ENCODE assay signal across 19 mouse cellular contexts in the genomic region with DNA sequence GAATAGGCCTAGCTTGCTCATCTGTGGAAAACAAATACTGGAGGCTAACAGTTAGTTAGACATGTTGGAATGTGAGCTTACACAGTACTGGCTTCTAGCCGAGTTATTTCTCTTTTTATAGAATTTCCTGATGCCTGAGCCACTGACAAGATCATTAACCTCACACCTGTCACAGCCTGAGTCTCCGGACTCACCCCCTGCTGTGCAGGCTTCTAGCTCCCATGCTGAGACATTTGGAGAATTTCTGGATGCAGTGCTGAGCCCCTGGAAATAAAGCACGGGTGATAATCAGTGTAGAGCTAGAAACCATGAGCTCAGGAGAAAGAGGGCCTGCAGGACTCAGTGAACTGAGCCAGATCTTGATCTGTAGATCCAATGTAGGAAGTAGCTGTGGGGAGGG. TPM values are rescaled to one million over a fixed set of nuclear protein-coding genes. Genes with fewer than 3 reads are reported as not detected.
A peak's percentile ranks its signal among the peaks of the same experiment; 100 is the strongest.
DNase-seq lines count a peak whose midpoint lies in the region; ATAC-seq and TF ChIP-seq lines count a peak whose summit lies in the region.
"Had no signal": no experiment of that assay in that cellular context is flagged by ENCODE, and none has a peak within 500 bp of the region (broad histone marks: within the 10 kb centered on the region; RNA-seq: fewer than 3 reads in every experiment).

No protein-coding gene starts in this region.

- H3K27me3 ChIP-seq in embryonic facial prominence, embryonic 14.5 days (replicated peaks; ENCODE audit: control insufficient read depth, insufficient read depth, low read length): no peaks in the 10 kb centered on the region
- H3K27me3 ChIP-seq in embryonic facial prominence, embryonic 10.5 days (replicated peaks; ENCODE audit: low read depth, poor library complexity, severe bottlenecking): no peaks in the 10 kb centered on the region
- no peaks in the 10 kb centered on the region for H3K27me3 ChIP-seq in kidney, embryonic 16.5 days (ENCODE audit: insufficient read depth, low read length)
- H3K27me3 ChIP-seq in limb, embryonic 15.5 days: 0 out of 2 replicates have a peak, but pooled peaks cover 8% of the 10 kb centered on the region
- no peaks in the 10 kb centered on the region for H3K27me3 ChIP-seq in stomach, postnatal 0 days (ENCODE audit: control insufficient read depth, insufficient read depth, low read length)
- H3K27me3 ChIP-seq in forebrain, embryonic 14.5 days (replicated peaks; ENCODE audit: control insufficient read depth, insufficient read depth, low read length): no peaks in the 10 kb centered on the region
- H3K27me3 ChIP-seq: hindbrain, embryonic 15.5 days; midbrain, embryonic 15.5 days; neural tube, embryonic 13.5 days; stomach, embryonic 15.5 days had no signal

- TF ChIP-seq CTCF in stomach, postnatal 0 days (IDR thresholded peaks at IDR 0.05; ENCODE audit: low read depth): no peak

- WGBS in embryonic facial prominence, embryonic 14.5 days: 22% methylated on average over 3 of the region's 3 CpGs
- 30% methylated on average over 3 of the region's 3 CpGs for WGBS in embryonic facial prominence, embryonic 10.5 days
- WGBS in kidney, embryonic 16.5 days: 18% methylated on average over 3 of the region's 3 CpGs
- 11% methylated on average over 3 of the region's 3 CpGs for WGBS in limb, embryonic 15.5 days
- WGBS in stomach, postnatal 0 days: 15% methylated on average over 3 of the region's 3 CpGs
- WGBS in forebrain, embryonic 14.5 days: 12% methylated on average over 3 of the region's 3 CpGs

- DNase-seq in embryonic facial prominence, embryonic 14.5 days (ENCODE audit: low spot score): peak; percentile 75
- DNase-seq in embryonic facial prominence, embryonic 10.5 days (ENCODE audit: low spot score): no peak
- DNase-seq in kidney, adult 11 months: peak; percentile 7
- peak; percentile 11 for DNase-seq in ES-CJ7 (ENCODE audit: low read depth, low spot score)
- no peak for DNase-seq in stomach, postnatal 0 days (ENCODE audit: low spot score)
- no peak for DNase-seq in forebrain, embryonic 14.5 days (ENCODE audit: low spot score)
- DNase-seq: cerebellum, adult 11 months; lung, adult 18-20 months; thymus, postnatal 14 days had no signal

- no peak overlapping the region for H3K9ac ChIP-seq in embryonic facial prominence, embryonic 14.5 days (ENCODE audit: low read depth, low read length)
- no peak overlapping the region for H3K9ac ChIP-seq in kidney, embryonic 16.5 days (replicated peaks; ENCODE audit: low read length)
- no peak overlapping the region for H3K9ac ChIP-seq in limb, embryonic 15.5 days
- no peak overlapping the region for H3K9ac ChIP-seq in stomach, postnatal 0 days (ENCODE audit: low read length)
- no peak overlapping the region for H3K9ac ChIP-seq in forebrain, embryonic 14.5 days (ENCODE audit: low read length)
- H3K9ac ChIP-seq: hindbrain, embryonic 15.5 days; midbrain, embryonic 15.5 days; neural tube, embryonic 13.5 days; stomach, embryonic 15.5 days had no signal

- H3K9me3 ChIP-seq in embryonic facial prominence, embryonic 14.5 days (ENCODE audit: control insufficient read depth, low read length): no peaks in the 10 kb centered on the region
- no peaks in the 10 kb centered on the region for H3K9me3 ChIP-seq in embryonic facial prominence, embryonic 10.5 days
- no peaks in the 10 kb centered on the region for H3K9me3 ChIP-seq in kidney, embryonic 16.5 days (ENCODE audit: low read length)
- H3K9me3 ChIP-seq in limb, embryonic 15.5 days: no peaks in the 10 kb centered on the region
- H3K9me3 ChIP-seq in stomach, postnatal 0 days (ENCODE audit: control insufficient read depth, low read length): no peaks in the 10 kb centered on the region
- no peaks in the 10 kb centered on the region for H3K9me3 ChIP-seq in forebrain, embryonic 14.5 days (replicated peaks; ENCODE audit: control insufficient read depth, low read length)
- H3K9me3 ChIP-seq: G1E; hindbrain, embryonic 15.5 days; midbrain, embryonic 15.5 days; neural tube, embryonic 13.5 days; stomach, embryonic 15.5 days had no signal

- ATAC-seq in embryonic facial prominence, embryonic 14.5 days (ENCODE audit: low read depth): peak; percentile 67
- ATAC-seq in kidney, embryonic 16.5 days (ENCODE audit: low FRiP score, low TSS enrichment): no peak
- peak; percentile 55; the same call in 1 of the 2 replicates for ATAC-seq in limb, embryonic 15.5 days (ENCODE audit: insufficient number of reproducible peaks, low FRiP score, low TSS enrichment, low read depth)
- ATAC-seq in stomach, postnatal 0 days (ENCODE audit: low FRiP score, low TSS enrichment): no peak
- no peak for ATAC-seq in forebrain, embryonic 14.5 days
- ATAC-seq: midbrain, embryonic 15.5 days had no signal

- no peak overlapping the region for H3K27ac ChIP-seq in embryonic facial prominence, embryonic 14.5 days (replicated peaks; ENCODE audit: low read depth, low read length)
- H3K27ac ChIP-seq in embryonic facial prominence, embryonic 10.5 days (replicated peaks): no peak overlapping the region
- H3K27ac ChIP-seq in kidney, embryonic 16.5 days (ENCODE audit: low read length): no peak overlapping the region
- H3K27ac ChIP-seq in limb, embryonic 15.5 days: no peak overlapping the region
- H3K27ac ChIP-seq in stomach, postnatal 0 days (replicated peaks): no peak overlapping the region
- no peak overlapping the region for H3K27ac ChIP-seq in forebrain, embryonic 14.5 days (ENCODE audit: low read depth, low read length)
- H3K27ac ChIP-seq: hindbrain, embryonic 15.5 days; macrophage; midbrain, embryonic 15.5 days; neural tube, embryonic 13.5 days; stomach, embryonic 15.5 days had no signal

- no peak for TF ChIP-seq EP300 in stomach, postnatal 0 days (optimal IDR thresholded peaks at IDR 0.05)

- no peaks in the 10 kb centered on the region for H3K4me1 ChIP-seq in embryonic facial prominence, embryonic 14.5 days (ENCODE audit: control insufficient read depth, insufficient read depth, low read length)
- no peaks in the 10 kb centered on the region for H3K4me1 ChIP-seq in embryonic facial prominence, embryonic 10.5 days
- 0 out of 2 replicates have a peak, but pooled peaks cover 2% of the 10 kb centered on the region for H3K4me1 ChIP-seq in kidney, embryonic 16.5 days (ENCODE audit: insufficient read depth, low read length)
- H3K4me1 ChIP-seq in limb, embryonic 15.5 days: 0 out of 2 replicates have a peak, but pooled peaks cover 3% of the 10 kb centered on the region
- H3K4me1 ChIP-seq in stomach, postnatal 0 days (replicated peaks; ENCODE audit: control insufficient read depth, insufficient read depth): no peaks in the 10 kb centered on the region
- H3K4me1 ChIP-seq in forebrain, embryonic 14.5 days (ENCODE audit: control insufficient read depth, insufficient read depth, low read length): no peaks in the 10 kb centered on the region
- H3K4me1 ChIP-seq: hindbrain, embryonic 15.5 days; midbrain, embryonic 15.5 days; neural tube, embryonic 13.5 days; stomach, embryonic 15.5 days had no signal

- no peak overlapping the region for H3K4me3 ChIP-seq in embryonic facial prominence, embryonic 14.5 days (ENCODE audit: low read depth, low read length)
- H3K4me3 ChIP-seq in embryonic facial prominence, embryonic 10.5 days: no peak overlapping the region
- no peak overlapping the region for H3K4me3 ChIP-seq in kidney, embryonic 16.5 days (ENCODE audit: low read length)
- H3K4me3 ChIP-seq in limb, embryonic 15.5 days: no peak overlapping the region
- no peak overlapping the region for H3K4me3 ChIP-seq in stomach, postnatal 0 days (ENCODE audit: low read depth, low read length)
- H3K4me3 ChIP-seq in forebrain, embryonic 14.5 days (ENCODE audit: low read depth, low read length): no peak overlapping the region
- H3K4me3 ChIP-seq: erythroblast, embryonic 14.5 days; hindbrain, embryonic 15.5 days; midbrain, embryonic 15.5 days; neural tube, embryonic 13.5 days; stomach, embryonic 15.5 days had no signal

- H3K4me2 ChIP-seq in embryonic facial prominence, embryonic 14.5 days (ENCODE audit: low read depth, low read length): no peak overlapping the region
- H3K4me2 ChIP-seq in kidney, embryonic 16.5 days (replicated peaks; ENCODE audit: low read depth, low read length): no peak overlapping the region
- no peak overlapping the region for H3K4me2 ChIP-seq in limb, embryonic 15.5 days
- H3K4me2 ChIP-seq in stomach, postnatal 0 days (replicated peaks; ENCODE audit: low read depth): no peak overlapping the region
- H3K4me2 ChIP-seq in forebrain, embryonic 14.5 days (ENCODE audit: low read length): no peak overlapping the region
- H3K4me2 ChIP-seq: hindbrain, embryonic 15.5 days; midbrain, embryonic 15.5 days; neural tube, embryonic 13.5 days; stomach, embryonic 15.5 days had no signal

- no peaks in the 10 kb centered on the region for H3K36me3 ChIP-seq in embryonic facial prominence, embryonic 14.5 days (ENCODE audit: control insufficient read depth, insufficient read depth, low read length)
- H3K36me3 ChIP-seq in embryonic facial prominence, embryonic 10.5 days (replicated peaks): no peaks in the 10 kb centered on the region
- H3K36me3 ChIP-seq in kidney, embryonic 16.5 days (ENCODE audit: insufficient read depth, low read length): no peaks in the 10 kb centered on the region
- H3K36me3 ChIP-seq in limb, embryonic 15.5 days: no peaks in the 10 kb centered on the region
- H3K36me3 ChIP-seq in stomach, postnatal 0 days (ENCODE audit: control insufficient read depth, insufficient read depth, low read length): no peaks in the 10 kb centered on the region
- no peaks in the 10 kb centered on the region for H3K36me3 ChIP-seq in forebrain, embryonic 14.5 days (ENCODE audit: control insufficient read depth, insufficient read depth, low read length)
- H3K36me3 ChIP-seq: G1E; hindbrain, embryonic 15.5 days; midbrain, embryonic 15.5 days; neural tube, embryonic 13.5 days; stomach, embryonic 15.5 days had no signal

RNA-seq across cellular contexts. Expression of a gene that starts 13.8 kb away (rescaled TPM):
- polyA plus RNA-seq in embryonic facial prominence, embryonic 14.5 days (2014; fragmentation: Nextera tagmentation; extraction: Ambion mirVana): 14.4 and 22.8 TPM in 2 replicates
- 0.02 TPM in 1 of 2 replicates, not detected in the other for polyA plus RNA-seq in embryonic facial prominence, embryonic 10.5 days (2016; fragmentation: Nextera tagmentation; extraction: Ambion mirVana)
- 0.21 and 0.34 TPM in 2 replicates for polyA plus RNA-seq in kidney, embryonic 16.5 days (2015; fragmentation: Nextera tagmentation; extraction: Ambion mirVana)
- 5.5 and 11.9 TPM in 2 replicates for polyA plus RNA-seq in limb, embryonic 15.5 days (2015; fragmentation: Nextera tagmentation; extraction: Ambion mirVana)
- 0.12 and 0.15 TPM in 2 replicates for polyA plus RNA-seq in stomach, postnatal 0 days (2015; fragmentation: Nextera tagmentation; extraction: Ambion mirVana)
- polyA plus RNA-seq in forebrain, embryonic 14.5 days (2014; fragmentation: Nextera tagmentation; extraction: Ambion mirVana): 0.07 TPM in 1 of 2 replicates, not detected in the other
- polyA plus RNA-seq: erythroblast, embryonic 14.5 days; G1E; macrophage had no signal

RNA-seq across cellular contexts. Expression of a gene that starts 31.9 kb away (rescaled TPM):
- polyA plus RNA-seq in embryonic facial prominence, embryonic 14.5 days (2014; fragmentation: Nextera tagmentation; extraction: Ambion mirVana): 27.8 and 27.9 TPM in 2 replicates
- polyA plus RNA-seq in embryonic facial prominence, embryonic 10.5 days (2016; fragmentation: Nextera tagmentation; extraction: Ambion mirVana): 14.0 and 15.6 TPM in 2 replicates
- polyA plus RNA-seq in kidney, embryonic 16.5 days (2015; fragmentation: Nextera tagmentation; extraction: Ambion mirVana): 19.7 and 21.1 TPM in 2 replicates
- polyA plus RNA-seq in limb, embryonic 15.5 days (2015; fragmentation: Nextera tagmentation; extraction: Ambion mirVana): 26.2 and 29.0 TPM in 2 replicates
- 14.4 and 17.0 TPM in 2 replicates for polyA plus RNA-seq in stomach, postnatal 0 days (2015; fragmentation: Nextera tagmentation; extraction: Ambion mirVana)
- 19.1 and 22.5 TPM in 2 replicates for polyA plus RNA-seq in forebrain, embryonic 14.5 days (2014; fragmentation: Nextera tagmentation; extraction: Ambion mirVana)

RNA-seq across cellular contexts. Expression of a gene that starts 32.7 kb away (rescaled TPM):
- not detected in 2 replicates for polyA plus RNA-seq in embryonic facial prominence, embryonic 14.5 days (2014; fragmentation: Nextera tagmentation; extraction: Ambion mirVana)
- not detected in 2 replicates for polyA plus RNA-seq in embryonic facial prominence, embryonic 10.5 days (2016; fragmentation: Nextera tagmentation; extraction: Ambion mirVana)
- not detected in 2 replicates for polyA plus RNA-seq in kidney, embryonic 16.5 days (2015; fragmentation: Nextera tagmentation; extraction: Ambion mirVana)
- not detected in 2 replicates for polyA plus RNA-seq in limb, embryonic 15.5 days (2015; fragmentation: Nextera tagmentation; extraction: Ambion mirVana)
- not detected in 2 replicates for polyA plus RNA-seq in stomach, postnatal 0 days (2015; fragmentation: Nextera tagmentation; extraction: Ambion mirVana)
- polyA plus RNA-seq in forebrain, embryonic 14.5 days (2014; fragmentation: Nextera tagmentation; extraction: Ambion mirVana): not detected in 2 replicates
- polyA plus RNA-seq: erythroblast, embryonic 14.5 days; G1E; hindbrain, embryonic 15.5 days; limb, embryonic 11.5 days; macrophage; midbrain, embryonic 15.5 days; neural tube, embryonic 13.5 days; stomach, embryonic 15.5 days had no signal

Comparison
In these comparisons a context has a peak if more than half of its experiments do, and no peak if none do; other contexts are left out.
1. DNase-seq: peak in embryonic facial prominence, embryonic 14.5 days (single experiment), kidney, adult 11 months (single experiment) and ES-CJ7 (single experiment); none in embryonic facial prominence, embryonic 10.5 days (single experiment), stomach, postnatal 0 days (single experiment) and forebrain, embryonic 14.5 days (single experiment).
2. ATAC-seq: peak in embryonic facial prominence, embryonic 14.5 days (single experiment) and limb, embryonic 15.5 days (single experiment); none in kidney, embryonic 16.5 days (single experiment), stomach, postnatal 0 days (single experiment) and forebrain, embryonic 14.5 days (single experiment).